In the genomic region with DNA sequence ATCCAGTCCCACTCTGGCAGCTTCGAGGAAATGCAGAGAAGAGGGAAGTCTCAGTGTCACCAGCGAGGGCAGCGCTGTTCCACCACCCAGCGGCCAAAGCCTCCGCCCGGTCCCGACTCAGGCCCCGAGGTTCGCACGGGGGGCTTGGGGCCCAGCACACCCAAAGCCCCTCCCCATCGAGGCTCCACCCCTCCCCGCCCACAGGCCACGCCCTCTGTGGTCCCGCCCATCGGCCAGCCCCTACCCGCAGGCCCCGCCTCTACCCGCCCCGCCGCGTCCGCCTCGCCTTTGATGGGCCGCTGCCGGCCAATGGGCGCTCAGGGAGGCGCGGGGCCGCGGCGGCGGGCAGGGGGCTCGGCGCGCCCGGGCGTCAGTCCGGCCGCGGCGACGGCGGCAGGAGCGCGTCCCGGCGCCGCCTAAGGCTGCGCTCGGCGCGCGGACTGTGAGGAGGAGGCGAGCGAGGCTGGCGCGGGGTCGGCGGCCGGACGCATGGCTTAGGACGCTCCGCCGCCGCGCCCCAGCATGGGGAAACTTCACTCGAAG, we compare ENCODE assay signal across 7 mouse cellular contexts. TPM values are rescaled to one million over a fixed set of nuclear protein-coding genes. Genes with fewer than 3 reads are reported as not detected.
DNase-seq lines count a peak whose midpoint lies in the region; ATAC-seq and TF ChIP-seq lines count a peak whose summit lies in the region.

Gene Nkd1, plus strand, starts transcription at position 370 of the 543 bp plus-strand sequence.

- peaks cover 59% of the 10 kb centered on the region for H3K27me3 ChIP-seq in forebrain, embryonic 10.5 days (ENCODE audit: poor library complexity, severe bottlenecking)
- peaks cover 51% of the 10 kb centered on the region for H3K27me3 ChIP-seq in heart, embryonic 13.5 days (replicated peaks)
- H3K27me3 ChIP-seq in liver, embryonic 12.5 days (replicated peaks): peaks cover 89% of the 10 kb centered on the region
- no peaks in the 10 kb centered on the region for H3K27me3 ChIP-seq in stomach, postnatal 0 days (ENCODE audit: control insufficient read depth, insufficient read depth, low read length)

- DNase-seq in forebrain, embryonic 10.5 days (ENCODE audit: extremely low spot score, low spot score): peak; percentile 98
- peak; percentile 96 for DNase-seq in kidney, postnatal 10 days
- peak; percentile 99 for DNase-seq in neural tube, embryonic 10.5 days (ENCODE audit: extremely low spot score, low spot score)
- peak; percentile 88 for DNase-seq in stomach, postnatal 0 days (ENCODE audit: low spot score)

- TF ChIP-seq EP300 in stomach, postnatal 0 days (optimal IDR thresholded peaks at IDR 0.05): no peak

- peak within 1 kb of the TSS; percentile 99 for H3K4me2 ChIP-seq in heart, embryonic 13.5 days
- peak within 1 kb of the TSS; percentile 82 for H3K4me2 ChIP-seq in liver, embryonic 12.5 days
- H3K4me2 ChIP-seq in stomach, postnatal 0 days (replicated peaks; ENCODE audit: low read depth): peak within 1 kb of the TSS; percentile 77

- H3K4me3 ChIP-seq in brown adipose tissue, adult 24 weeks (ENCODE audit: insufficient read depth, low read depth, low read length): peak within 1 kb of the TSS; percentile 64
- H3K4me3 ChIP-seq in forebrain, embryonic 10.5 days: peak within 1 kb of the TSS; percentile 87
- peak within 1 kb of the TSS; percentile 80 for H3K4me3 ChIP-seq in heart, embryonic 13.5 days
- peak within 1 kb of the TSS; percentile 59 for H3K4me3 ChIP-seq in liver, embryonic 12.5 days
- H3K4me3 ChIP-seq in stomach, postnatal 0 days (ENCODE audit: low read depth, low read length): peak within 1 kb of the TSS; percentile 76

- under 1% methylated on average over 56 of the region's 67 CpGs for WGBS in forebrain, embryonic 10.5 days
- WGBS in heart, embryonic 13.5 days: under 1% methylated on average over 64 of the region's 67 CpGs
- 1% methylated on average over 54 of the region's 67 CpGs for WGBS in liver, embryonic 12.5 days (ENCODE audit: insufficient replicate concordance)
- 2% methylated on average over 48 of the region's 67 CpGs for WGBS in stomach, postnatal 0 days

- no peaks in the 10 kb centered on the region for H3K4me1 ChIP-seq in brown adipose tissue, adult 24 weeks (ENCODE audit: control insufficient read depth, insufficient read depth, insufficient read length, low read length)
- peaks cover 87% of the 10 kb centered on the region for H3K4me1 ChIP-seq in forebrain, embryonic 10.5 days
- H3K4me1 ChIP-seq in heart, embryonic 13.5 days: peaks cover 53% of the 10 kb centered on the region
- peaks cover 22% of the 10 kb centered on the region; the same call in 1 of the 2 replicates for H3K4me1 ChIP-seq in liver, embryonic 12.5 days
- H3K4me1 ChIP-seq in stomach, postnatal 0 days (replicated peaks; ENCODE audit: control insufficient read depth, insufficient read depth): no peaks in the 10 kb centered on the region

- H3K9me3 ChIP-seq in forebrain, embryonic 10.5 days: no peaks in the 10 kb centered on the region
- no peaks in the 10 kb centered on the region for H3K9me3 ChIP-seq in heart, embryonic 13.5 days
- H3K9me3 ChIP-seq in liver, embryonic 12.5 days (replicated peaks): no peaks in the 10 kb centered on the region
- no peaks in the 10 kb centered on the region for H3K9me3 ChIP-seq in stomach, postnatal 0 days (ENCODE audit: control insufficient read depth, low read length)

- peak; percentile 63 for TF ChIP-seq CTCF in stomach, postnatal 0 days (IDR thresholded peaks at IDR 0.05; ENCODE audit: low read depth)

- H3K36me3 ChIP-seq in forebrain, embryonic 10.5 days (replicated peaks): peaks cover 13% of the 10 kb centered on the region
- H3K36me3 ChIP-seq in heart, embryonic 13.5 days: no peaks in the 10 kb centered on the region
- no peaks in the 10 kb centered on the region for H3K36me3 ChIP-seq in liver, embryonic 12.5 days
- H3K36me3 ChIP-seq in stomach, postnatal 0 days (ENCODE audit: control insufficient read depth, insufficient read depth, low read length): no peaks in the 10 kb centered on the region

- no peak within 1 kb of the TSS for H3K27ac ChIP-seq in brown adipose tissue, adult 24 weeks (replicated peaks; ENCODE audit: low read depth, low read length)
- H3K27ac ChIP-seq in forebrain, embryonic 10.5 days: peak within 1 kb of the TSS; percentile 93
- H3K27ac ChIP-seq in heart, embryonic 13.5 days (replicated peaks): peak within 1 kb of the TSS; percentile 59; the same call in 1 of the 2 replicates
- no peak within 1 kb of the TSS for H3K27ac ChIP-seq in liver, embryonic 12.5 days
- peak within 1 kb of the TSS; percentile 78 for H3K27ac ChIP-seq in stomach, postnatal 0 days (replicated peaks)

- ATAC-seq in heart, embryonic 13.5 days (ENCODE audit: extremely low read depth, insufficient number of reproducible peaks, low FRiP score, low TSS enrichment): peak; percentile 79
- ATAC-seq in liver, embryonic 12.5 days: peak; percentile 67
- peak; percentile 86 for ATAC-seq in stomach, postnatal 0 days (ENCODE audit: low FRiP score, low TSS enrichment)

- H3K9ac ChIP-seq in heart, embryonic 13.5 days: peak within 1 kb of the TSS; percentile 90
- peak within 1 kb of the TSS; percentile 65 for H3K9ac ChIP-seq in liver, embryonic 12.5 days
- H3K9ac ChIP-seq in stomach, postnatal 0 days (ENCODE audit: low read length): peak within 1 kb of the TSS; percentile 81

RNA-seq across cellular contexts. Expression of gene Nkd1, which starts in this region (rescaled TPM):
- polyA plus RNA-seq in brown adipose tissue, adult 24 weeks (2012; ENCODE audit: insufficient read depth, insufficient read length, missing spikeins): 1.0 and 2.6 TPM in 2 replicates
- polyA plus RNA-seq in forebrain, embryonic 10.5 days (2016; fragmentation: Nextera tagmentation; extraction: Ambion mirVana): 47.2 and 48.5 TPM in 2 replicates
- 16.1 and 18.6 TPM in 2 replicates for polyA plus RNA-seq in heart, embryonic 13.5 days (2015; fragmentation: Nextera tagmentation; extraction: Ambion mirVana)
- 4.3 and 5.5 TPM in 2 replicates for polyA plus RNA-seq in liver, embryonic 12.5 days (2016; fragmentation: Nextera tagmentation; extraction: Ambion mirVana)
- polyA plus RNA-seq in stomach, postnatal 0 days (2015; fragmentation: Nextera tagmentation; extraction: Ambion mirVana): 57.4 and 58.8 TPM in 2 replicates

Comparison
In these comparisons a context has a peak if more than half of its experiments do, and no peak if none do; other contexts are left out.
1. H3K27ac ChIP-seq: peak in forebrain, embryonic 10.5 days (single experiment), heart, embryonic 13.5 days (single experiment) and stomach, postnatal 0 days (single experiment); none in brown adipose tissue, adult 24 weeks (single experiment) and liver, embryonic 12.5 days (single experiment).
2. Peak in every context shown above with its lines, with median percentiles within 50 percentile points of each other: H3K4me3 ChIP-seq, DNase-seq, ATAC-seq, H3K4me2 ChIP-seq and H3K9ac ChIP-seq.